ENCODE assay signal across 13 mouse cellular contexts in the genomic region with DNA sequence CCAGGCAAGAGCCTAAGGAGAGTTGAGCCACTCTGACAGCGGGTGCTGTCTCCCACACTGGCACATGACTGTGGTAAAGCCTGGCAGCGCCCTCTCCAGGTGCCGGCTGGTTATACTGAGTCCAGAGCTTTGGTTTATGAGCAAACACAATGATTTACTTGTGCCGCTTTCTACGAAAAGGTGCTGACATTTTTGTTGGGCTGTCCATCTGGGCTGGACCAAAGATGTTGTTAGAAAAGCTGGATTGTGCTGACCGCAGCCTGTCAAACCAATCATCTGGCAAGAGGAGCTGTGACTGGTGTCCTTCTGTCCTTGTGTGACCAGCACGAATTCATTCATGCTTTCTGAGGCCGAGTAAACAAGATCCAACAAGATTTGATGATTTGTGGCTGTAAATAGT. TPM values are rescaled to one million over a fixed set of nuclear protein-coding genes. Genes with fewer than 3 reads are reported as not detected.
DNase-seq lines count a peak whose midpoint lies in the region; TF ChIP-seq lines count a peak whose summit lies in the region.
"Had no signal": no experiment of that assay in that cellular context is flagged by ENCODE, and none has a peak within 500 bp of the region (broad histone marks: within the 10 kb centered on the region; RNA-seq: fewer than 3 reads in every experiment).

No protein-coding gene starts in this region.

- intact Hi-C loops in left cerebral cortex, adult 2 months (cut with DNase I) = loop anchor here (5.0 kb wide), 1 partner anchor 64 kb away; no protein-coding TSS in a partner anchor

- H3K4me3 ChIP-seq in left cerebral cortex, adult 2 months = no peak overlapping the region
- H3K4me3 ChIP-seq: erythroblast, embryonic 14.5 days; liver, embryonic 15.5 days had no signal

- peak; percentile 39 for DNase-seq in adrenal gland, postnatal 14 days
- DNase-seq in adrenal gland, adult 18-20 months (ENCODE audit: low spot score in 2 of 2) = no peak
- DNase-seq in left cerebral cortex, adult 2 months (ENCODE audit: extremely low spot score in 1 of 2, low spot score in 2 of 2) = no peak
- DNase-seq in left cerebral cortex, adult 8-10 months (ENCODE audit: low spot score in 2 of 2) = no peak
- peak; percentile 15 for DNase-seq in ZHBTc4 (ENCODE audit: low read depth, low spot score)
- DNase-seq in lung, postnatal 36 days = peak; percentile 42
- DNase-seq in frontal cortex, postnatal 10 days (ENCODE audit: low spot score in 2 of 2) = no peak
- no peak for DNase-seq in frontal cortex, postnatal 36 days (ENCODE audit: low spot score in 2 of 2)
- DNase-seq: cerebellum, adult 2 months; embryo, embryonic 11 days; gastrocnemius, postnatal 14 days had no signal

- TF ChIP-seq CTCF in left cerebral cortex, adult 2 months (IDR thresholded peaks at IDR 0.05) = peak; percentile 7

- no peak overlapping the region for H3K27ac ChIP-seq in left cerebral cortex, adult 2 months
- H3K27ac ChIP-seq: liver, embryonic 15.5 days had no signal

RNA-seq across cellular contexts. Expression of a gene that starts 27.9 kb away (rescaled TPM):
- 0.30 and 0.33 TPM in 2 replicates for total RNA-seq in adrenal gland, postnatal 14 days (2021)
- under 1 TPM; 0.17 to 0.22 TPM for total RNA-seq in adrenal gland, adult 18-20 months (2021)
- under 1 TPM; 0.23 to 0.72 TPM for total RNA-seq in left cerebral cortex, adult 2 months (2021)
- under 1 TPM; 0.17 to 0.65 (median 0.28) TPM for total RNA-seq in left cerebral cortex, adult 8-10 months (2022)

Comparison
In these comparisons a context has a peak if more than half of its experiments do, and no peak if none do; other contexts are left out.
1. DNase-seq: peak in adrenal gland, postnatal 14 days (single experiment), ZHBTc4 (single experiment) and lung, postnatal 36 days (single experiment); none in adrenal gland, adult 18-20 months (0 of 2), left cerebral cortex, adult 2 months (0 of 2), left cerebral cortex, adult 8-10 months (0 of 2), frontal cortex, postnatal 10 days (0 of 2) and frontal cortex, postnatal 36 days (0 of 2).